Mouse (Mus musculus) CH12.LX (cell line): Measurements from ENCODE around the gene Cpne9. TPM values are rescaled to one million over a fixed set of nuclear protein-coding genes. Genes with fewer than 3 reads are reported as not detected.

Source experiments
- DNase-seq: peaks from one replicate; pipeline ENCODE4 v3.0.0-alpha.2; 2013; ENCODE audit errors: extremely low read depth
- H3K27ac ChIP-seq: 2 replicates; pipeline ENCODE4 v1.5.1; 2012; ENCODE audit warnings: low read depth, mild to moderate bottlenecking, control low read depth, moderate library complexity; ENCODE audit not compliant: insufficient read depth
- H3K27me3 ChIP-seq: replicated peaks from 2 replicates; pipeline ENCODE3; 2012; ENCODE audit warnings: inconsistent platforms
- H3K36me3 ChIP-seq, 2 experiments: replicated peaks in 1 of 2; 2 replicates each; pipeline versions ENCODE3 to v1.6.1; 2012; ENCODE audit warnings: inconsistent platforms in 1 of 2, low read length in 1 of 2, mild to moderate bottlenecking in 1 of 2, mixed read lengths in 1 of 2, moderate library complexity in 1 of 2; ENCODE audit not compliant: control insufficient read depth in 1 of 2, insufficient read depth in 1 of 2
- H3K4me1 ChIP-seq, 2 experiments: 2 replicates each; pipeline ENCODE4 v1.6.1; 2012; ENCODE audit warnings: inconsistent platforms in 1 of 2, moderate library complexity in 1 of 2; ENCODE audit not compliant: insufficient read depth in 2 of 2, control insufficient read depth in 1 of 2
- H3K4me2 ChIP-seq: 2 replicates; pipeline ENCODE4 v1.6.1; 2012; ENCODE audit warnings: low read depth, mild to moderate bottlenecking, control low read depth; ENCODE audit not compliant: poor library complexity, insufficient read depth, severe bottlenecking
- H3K4me3 ChIP-seq, 3 experiments: fragments of 150-350 bp in 1 of 3; sonication (generic) in 1 of 3; replicated peaks in 1 of 3; 2 replicates each; pipeline versions ENCODE3 to v1.5.1; 2011 to 2012; ENCODE audit warnings: low read depth in 2 of 3, low read length in 2 of 3, mild to moderate bottlenecking in 2 of 3, moderate library complexity in 2 of 3, control low read depth in 1 of 3, improper control_type of control experiment in 1 of 3, inconsistent platforms in 1 of 3, mixed read lengths in 1 of 3; ENCODE audit not compliant: poor library complexity in 1 of 3
- H3K79me2 ChIP-seq: replicated peaks from 2 replicates; pipeline ENCODE4 v1.6.1; 2012; ENCODE audit warnings: mild to moderate bottlenecking, moderate library complexity; ENCODE audit not compliant: control insufficient read depth, poor library complexity, insufficient read depth, severe bottlenecking; ENCODE audit errors: extremely low read depth
- H3K9ac ChIP-seq: 2 replicates; pipeline ENCODE4 v1.6.1; 2012; ENCODE audit warnings: low read depth, mild to moderate bottlenecking, control low read depth, moderate library complexity; ENCODE audit not compliant: insufficient read depth
- H3K9me3 ChIP-seq: replicated peaks from 2 replicates; pipeline ENCODE3; 2012; ENCODE audit warnings: low read length, inconsistent platforms, mixed read lengths
- BHLHE40 ChIP-seq: IDR thresholded peaks from 2 replicates; pipeline ENCODE4 v1.6.1; 2011; ENCODE audit warnings: mild to moderate bottlenecking, low read depth, low read length, improper control_type of control experiment
- CHD2 ChIP-seq: IDR thresholded peaks from 2 replicates; pipeline ENCODE4 v1.6.1; 2011; ENCODE audit warnings: low read length, improper control_type of control experiment
- CTCF ChIP-seq, 2 experiments: IDR thresholded peaks in 1 of 2; conservative IDR thresholded peaks in 1 of 2; 2 replicates each; pipeline ENCODE4 v1.5.1; 2011 to 2012; ENCODE audit warnings: low read depth in 2 of 2, low read length in 2 of 2, improper control_type of control experiment in 1 of 2, inconsistent platforms in 1 of 2, mild to moderate bottlenecking in 1 of 2, moderate library complexity in 1 of 2
- E2F4 ChIP-seq: IDR thresholded peaks from 2 replicates; pipeline ENCODE4 v1.6.1; 2011; ENCODE audit warnings: low read depth, low read length, improper control_type of control experiment; ENCODE audit not compliant: insufficient replicate concordance
- ELF1 ChIP-seq: IDR thresholded peaks from 2 replicates; pipeline ENCODE4 v1.6.1; 2014; ENCODE audit warnings: low read depth, mild to moderate bottlenecking, inconsistent platforms, low read length, improper control_type of control experiment
- ETS1 ChIP-seq: conservative IDR thresholded peaks from 2 replicates; pipeline ENCODE4 v1.6.1; 2012; ENCODE audit warnings: low read depth, mild to moderate bottlenecking, inconsistent platforms, low read length, improper control_type of control experiment, moderate library complexity
- IRF4 ChIP-seq: IDR thresholded peaks from 2 replicates; pipeline ENCODE4 v1.6.1; 2014; ENCODE audit warnings: low read depth, mild to moderate bottlenecking, inconsistent platforms, low read length, improper control_type of control experiment
- JUN ChIP-seq: IDR thresholded peaks from 2 replicates; pipeline ENCODE4 v1.6.1; 2011; ENCODE audit warnings: low read depth, mild to moderate bottlenecking, low read length, improper control_type of control experiment, moderate library complexity; ENCODE audit not compliant: insufficient read depth
- JUND ChIP-seq: conservative IDR thresholded peaks from 2 replicates; pipeline ENCODE4 v1.6.1; 2011; ENCODE audit warnings: low read depth, low read length, improper control_type of control experiment
- KAT2A ChIP-seq: IDR thresholded peaks from 2 replicates; pipeline ENCODE4 v1.6.1; 2012; ENCODE audit warnings: low read length, improper control_type of control experiment, inconsistent platforms; ENCODE audit not compliant: insufficient replicate concordance
- MAZ ChIP-seq: IDR thresholded peaks from 2 replicates; pipeline ENCODE4 v1.6.1; 2012; ENCODE audit warnings: low read depth, mild to moderate bottlenecking, inconsistent platforms, low read length, improper control_type of control experiment, moderate library complexity
- MEF2A ChIP-seq: IDR thresholded peaks from 2 replicates; pipeline ENCODE4 v1.6.1; 2014; ENCODE audit warnings: low read depth, mild to moderate bottlenecking, inconsistent platforms, low read length, improper control_type of control experiment, borderline replicate concordance
- MYC ChIP-seq: IDR thresholded peaks from 2 replicates; pipeline ENCODE4 v1.6.1; 2011; ENCODE audit warnings: low read depth, mild to moderate bottlenecking, improper control_type of control experiment, low read length
- POLR2AphosphoS2 ChIP-seq: IDR thresholded peaks from 2 replicates; pipeline ENCODE4 v1.6.1; 2011; ENCODE audit warnings: low read depth, low read length, improper control_type of control experiment
- RCOR1 ChIP-seq: conservative IDR thresholded peaks from 2 replicates; pipeline ENCODE4 v1.6.1; 2012; ENCODE audit warnings: low read depth, mild to moderate bottlenecking, inconsistent platforms, low read length, improper control_type of control experiment
- TBP ChIP-seq: conservative IDR thresholded peaks from 2 replicates; pipeline ENCODE4 v1.6.1; 2011; ENCODE audit warnings: low read depth, low read length, improper control_type of control experiment
- TCF12 ChIP-seq: IDR thresholded peaks from 2 replicates; pipeline ENCODE4 v1.6.1; 2014; ENCODE audit warnings: low read depth, mild to moderate bottlenecking, inconsistent platforms, low read length, improper control_type of control experiment
- USF2 ChIP-seq: conservative IDR thresholded peaks from 2 replicates; pipeline ENCODE4 v1.6.1; 2011; ENCODE audit warnings: low read depth, low read length, improper control_type of control experiment
- ZKSCAN1 ChIP-seq: IDR thresholded peaks from 2 replicates; pipeline ENCODE4 v1.6.1; 2012; ENCODE audit warnings: low read depth, inconsistent platforms, low read length, improper control_type of control experiment, borderline replicate concordance
- ZNF384 ChIP-seq: IDR thresholded peaks from 2 replicates; pipeline ENCODE4 v1.6.1; 2012; ENCODE audit warnings: low read depth, low read length, improper control_type of control experiment, inconsistent platforms
- dilution Hi-C: fragments of 300-500 bp; cut with MboI; formaldehyde crosslinking; loops from 2 replicates; pipeline ENCODE4 v1.14.3; 2020; ENCODE audit warnings: low sequenced_read_pairs; ENCODE audit not compliant: extremely low pct_unique_long_range_greater_than_20kb, extremely low pct_ligation_motif_present
- in situ Hi-C: fragments of 300-500 bp; cut with MboI; formaldehyde crosslinking; loops from 3 replicates; pipeline ENCODE4 v1.14.3; 2019; ENCODE audit warnings: low sequenced_read_pairs, low pct_ligation_motif_present, low pct_unique_long_range_greater_than_20kb, mixed read lengths
- polyA plus RNA-seq: library from polyadenylated mRNA; unstranded; fragments of >175 nt; gene quantifications from 2 replicates; pipeline ENCODE4 v1.2.1, GENCODE M21; 2012; ENCODE audit warnings: low read depth; ENCODE audit not compliant: insufficient read length
- total RNA-seq, 2 experiments: library from RNA; depleted of rRNA; stranded (reverse); fragments of 300-350 nt in 1 of 2; fragments of >200 nt in 1 of 2; gene quantifications; 2 replicates each; pipeline ENCODE4 v1.2.3; 2012 to 2014

Cpne9 gene
- total and polyA plus RNA-seq, 3 experiments = 0.19 to 0.27 (median 0.25) TPM

DNA sequence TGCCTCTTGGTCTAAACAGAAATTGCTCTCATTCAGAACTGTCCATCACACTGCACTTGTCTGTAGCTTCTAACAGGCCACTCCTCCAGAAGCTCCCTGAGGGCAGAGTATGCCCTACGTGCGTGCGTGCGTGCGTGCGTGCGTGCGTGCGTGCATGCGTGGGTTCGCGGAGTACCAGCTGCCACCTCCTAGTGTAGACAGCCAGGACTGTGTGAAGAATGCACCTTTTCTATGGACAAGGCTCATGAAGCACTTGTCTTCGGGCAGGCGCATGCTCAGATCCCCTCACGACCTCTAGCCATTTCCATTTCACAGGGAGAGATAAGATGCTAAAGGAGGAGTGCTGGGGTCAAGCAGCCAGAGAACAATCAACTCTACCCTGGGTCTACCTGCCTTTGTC lies 7.2 kb downstream of the Cpne9 start:
- dilution Hi-C loops (no loop called here), in situ Hi-C loops (no loop called here)
- TF ChIP-seq ELF1 = no peak
- no peak for TF ChIP-seq JUN
- TF ChIP-seq TBP = no peak
- TF ChIP-seq E2F4 = no peak
- no peak for TF ChIP-seq ZNF384
- TF ChIP-seq USF2 = no peak
- no peak for TF ChIP-seq MYC
- TF ChIP-seq MEF2A = no peak
- Histone ChIP-seq H3K36me3 (peaks cover 0 to 11% of the 10 kb centered on the region in 2 experiments), H3K9me3 (no peaks in the 10 kb centered on the region), H3K79me2 (no peaks in the 10 kb centered on the region), H3K4me1 (peaks cover 0 to 8% of the 10 kb centered on the region in 2 experiments; a peak in 2 of 4 replicates), H3K27ac (no peak overlapping the region), H3K4me3 (no peak overlapping the region), H3K27me3 (no peaks in the 10 kb centered on the region), H3K9ac (no peak overlapping the region), H3K4me2 (no peak overlapping the region)
- DNase-seq = no peak

DNA sequence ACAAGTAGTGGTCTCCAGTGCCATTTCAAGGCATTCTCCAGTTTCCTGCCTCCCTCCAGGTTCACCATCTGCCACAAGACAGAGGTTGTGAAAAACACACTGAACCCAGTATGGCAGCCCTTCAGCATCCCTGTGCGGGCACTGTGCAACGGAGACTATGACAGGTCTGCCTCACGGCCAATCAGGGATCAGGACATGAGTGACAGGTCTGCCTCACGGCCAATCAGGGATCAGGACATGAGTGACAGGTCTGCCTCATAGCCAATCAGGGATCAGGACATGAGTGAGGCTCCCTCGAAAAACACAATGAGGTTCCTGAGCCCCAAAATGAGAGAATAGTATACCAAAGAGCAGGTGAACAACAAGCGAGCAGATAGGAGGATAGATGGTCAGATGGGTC lies 8.2 kb downstream of the Cpne9 start:
- no peak for TF ChIP-seq ZKSCAN1
- TF ChIP-seq CHD2 = 0 out of 2 replicates have a peak, but pooled peaks have one; percentile 38
- Histone ChIP-seq H3K79me2 (no peaks in the 10 kb centered on the region), H3K4me1 (peaks cover 0 to under 1% of the 10 kb centered on the region in 2 experiments; a peak in 1 of 4 replicates), H3K9ac (no peak overlapping the region), H3K9me3 (no peaks in the 10 kb centered on the region), H3K4me3 (no peak overlapping the region), H3K36me3 (peaks cover 0 to 13% of the 10 kb centered on the region in 2 experiments), H3K4me2 (no peak overlapping the region), H3K27me3 (no peaks in the 10 kb centered on the region), H3K27ac (no peak overlapping the region)
- in situ Hi-C loops = no loop called here
- dilution Hi-C loops = no loop called here
- no peak for DNase-seq

DNA sequence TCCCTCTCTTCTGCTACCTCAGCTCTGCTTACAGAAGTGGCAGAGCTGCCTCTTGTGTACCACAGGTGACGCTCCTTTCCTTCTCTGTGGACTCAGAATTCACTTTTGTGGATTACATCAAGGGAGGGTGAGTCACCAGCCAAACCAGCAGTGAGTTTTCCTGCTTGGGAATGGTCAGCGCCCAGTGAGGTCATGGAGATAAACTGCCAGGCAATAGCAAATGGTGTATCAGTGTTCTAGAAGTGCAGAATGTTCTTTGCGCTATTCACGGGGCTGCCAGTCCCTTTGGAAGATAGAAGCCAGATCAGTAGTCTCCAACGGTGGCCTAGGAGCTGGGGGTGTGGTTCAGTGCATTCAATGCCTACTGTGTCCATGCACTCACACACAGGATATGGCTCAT lies 10.8 kb downstream of the Cpne9 start:
- H3K9me3 ChIP-seq = no peaks in the 10 kb centered on the region
- no peak overlapping the region for H3K4me2 ChIP-seq
- H3K27ac ChIP-seq = no peak overlapping the region
- no peak for TF ChIP-seq CTCF (conservative IDR thresholded peaks at IDR 0.05 in 1 of 2, IDR thresholded peaks at IDR 0.05 in 1 of 2; ENCODE audit: low read depth in 2 of 2, low read length in 2 of 2)
- TF ChIP-seq BHLHE40 = no peak
- TF ChIP-seq ETS1 = no peak
- TF ChIP-seq JUN = no peak
- TF ChIP-seq TCF12 = no peak
- no peak for TF ChIP-seq POLR2AphosphoS2
- no peak for TF ChIP-seq MAZ
- TF ChIP-seq JUND = no peak
- TF ChIP-seq RCOR1 = no peak
- no peak for TF ChIP-seq KAT2A
- TF ChIP-seq ELF1 = no peak
- TF ChIP-seq IRF4 = no peak
- no peak overlapping the region for H3K9ac ChIP-seq
- peaks cover 3 to 14% of the 10 kb centered on the region in 2 experiments; a peak in 3 of 4 replicates for H3K4me1 ChIP-seq
- dilution Hi-C loops (no loop called here), in situ Hi-C loops (no loop called here)
- no peak for DNase-seq
- H3K79me2 ChIP-seq = no peaks in the 10 kb centered on the region
- H3K36me3 ChIP-seq = peaks cover 0 to 13% of the 10 kb centered on the region in 2 experiments
- no peak overlapping the region for H3K4me3 ChIP-seq
- H3K27me3 ChIP-seq = no peaks in the 10 kb centered on the region
